Comparison of ENCODE assay signal across 22 mouse cellular contexts in the genomic region with DNA sequence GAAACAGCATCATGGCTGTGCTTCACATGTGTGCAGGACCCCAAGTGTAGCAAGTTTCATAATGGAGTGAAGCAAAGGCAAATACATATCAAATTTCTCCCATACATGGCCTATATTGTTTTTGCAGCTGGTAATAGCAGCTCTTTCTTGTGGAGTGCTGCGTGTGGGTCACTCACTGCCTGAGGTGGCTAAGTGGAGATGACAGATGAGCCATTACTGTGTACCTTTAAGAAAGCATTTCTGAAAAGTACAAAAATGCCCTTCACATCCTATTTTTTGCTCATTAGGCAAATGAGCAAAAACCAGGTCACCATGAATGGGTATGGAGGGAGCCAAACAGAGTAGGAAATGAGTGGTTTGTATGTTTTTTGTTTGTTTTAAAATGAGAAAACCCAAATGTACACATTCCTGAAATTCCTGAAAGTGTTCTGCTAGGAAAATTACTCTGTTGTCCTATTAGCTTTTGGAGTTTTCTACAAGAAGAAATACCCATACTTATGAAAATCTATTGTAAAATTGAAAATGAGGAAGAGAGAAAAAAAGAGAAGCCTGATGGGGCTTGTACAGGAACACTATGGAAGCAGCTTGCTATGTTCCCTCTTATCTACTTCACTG.
DNase-seq lines count a peak whose midpoint lies in the region; ATAC-seq lines count a peak whose summit lies in the region.
"Had no signal": no experiment of that assay in that cellular context is flagged by ENCODE, and none has a peak within 500 bp of the region (broad histone marks: within the 10 kb centered on the region; RNA-seq: fewer than 3 reads in every experiment).

No protein-coding gene starts in this region.

- ATAC-seq in embryonic facial prominence, embryonic 11.5 days (replicated peaks; ENCODE audit: insufficient number of reproducible peaks, low FRiP score, low TSS enrichment, low read depth): no peak; the same call in 1 of the 2 replicates
- ATAC-seq: CD4-positive, CD25-positive, alpha-beta regulatory T cell, adult 4 months; forebrain, embryonic 16.5 days; hindbrain, embryonic 16.5 days; inflammation-experienced regulatory T-cells, adult 6 months had no signal

- no peak overlapping the region for H3K4me2 ChIP-seq in embryonic facial prominence, embryonic 11.5 days (ENCODE audit: low read depth, low read length)
- H3K4me2 ChIP-seq: embryonic facial prominence, embryonic 12.5 days; forebrain, embryonic 12.5 days; heart, embryonic 13.5 days; hindbrain, embryonic 12.5 days had no signal

- no peaks in the 10 kb centered on the region for H3K36me3 ChIP-seq in embryonic facial prominence, embryonic 11.5 days (replicated peaks; ENCODE audit: control insufficient read depth, insufficient read depth, low read depth, low read length)
- H3K36me3 ChIP-seq: embryonic facial prominence, embryonic 12.5 days; forebrain, embryonic 12.5 days; G1E; heart, embryonic 13.5 days; hindbrain, embryonic 12.5 days had no signal

- WGBS in embryonic facial prominence, embryonic 11.5 days: 19% methylated on average over 1 of the region's 1 CpGs

- no peaks in the 10 kb centered on the region for H3K27me3 ChIP-seq in embryonic facial prominence, embryonic 11.5 days (ENCODE audit: control insufficient read depth, insufficient read depth, low read length)
- H3K27me3 ChIP-seq: embryonic facial prominence, embryonic 12.5 days; forebrain, embryonic 12.5 days; heart, embryonic 13.5 days; hindbrain, embryonic 12.5 days had no signal

- H3K9me3 ChIP-seq in embryonic facial prominence, embryonic 11.5 days (replicated peaks; ENCODE audit: control insufficient read depth, low read length): no peaks in the 10 kb centered on the region
- H3K9me3 ChIP-seq: embryonic facial prominence, embryonic 12.5 days; forebrain, embryonic 12.5 days; G1E; heart, embryonic 13.5 days; hindbrain, embryonic 12.5 days had no signal

- no peaks in the 10 kb centered on the region for H3K4me1 ChIP-seq in embryonic facial prominence, embryonic 11.5 days (ENCODE audit: control insufficient read depth, insufficient read depth, low read length)
- H3K4me1 ChIP-seq: forebrain, embryonic 12.5 days; heart, embryonic 13.5 days; hindbrain, embryonic 12.5 days had no signal

- no peak overlapping the region for H3K9ac ChIP-seq in embryonic facial prominence, embryonic 11.5 days (replicated peaks; ENCODE audit: low read length)
- H3K9ac ChIP-seq: embryonic facial prominence, embryonic 12.5 days; forebrain, embryonic 12.5 days; heart, embryonic 13.5 days; hindbrain, embryonic 12.5 days had no signal

- peak; percentile 4 for DNase-seq in embryo, embryonic 10 days (ENCODE audit: low spot score)
- no peak for DNase-seq in embryo, embryonic 9.5 days (ENCODE audit: extremely low spot score)
- DNase-seq in Muller cell, postnatal 12 days (ENCODE audit: inconsistent ontology term): peak; percentile 91
- DNase-seq in embryonic facial prominence, embryonic 11.5 days (ENCODE audit: low spot score): peak; percentile 22
- DNase-seq in retina, embryonic 14.5 days (ENCODE audit: low spot score): peak; percentile 69
- DNase-seq in adrenal gland, postnatal 10 days: no peak
- no peak for DNase-seq in lung, postnatal 36 days
- DNase-seq: adrenal gland, postnatal 14 days; B cell, adult 2 months; cerebellum, adult 18-20 months; cerebellum, adult 9-11 months; gastrocnemius, postnatal 14 days; heart, postnatal 4 days had no signal

- H3K27ac ChIP-seq in embryonic facial prominence, embryonic 11.5 days (replicated peaks; ENCODE audit: low read depth, low read length): no peak overlapping the region
- H3K27ac ChIP-seq: embryonic facial prominence, embryonic 12.5 days; forebrain, embryonic 12.5 days; heart, embryonic 13.5 days; hindbrain, embryonic 12.5 days had no signal

- no peak overlapping the region for H3K4me3 ChIP-seq in embryonic facial prominence, embryonic 11.5 days (ENCODE audit: low read depth, low read length)
- H3K4me3 ChIP-seq: embryonic facial prominence, embryonic 12.5 days; forebrain, embryonic 12.5 days; heart, embryonic 13.5 days; hindbrain, embryonic 12.5 days had no signal

Comparison
In these comparisons a context has a peak if more than half of its experiments do, and no peak if none do; other contexts are left out.
1. DNase-seq: peak in embryo, embryonic 10 days (single experiment), Muller cell, postnatal 12 days (single experiment), embryonic facial prominence, embryonic 11.5 days (single experiment) and retina, embryonic 14.5 days (single experiment); none in embryo, embryonic 9.5 days (single experiment), adrenal gland, postnatal 10 days (single experiment) and lung, postnatal 36 days (single experiment).